Mouse (Mus musculus) layer of hippocampus, adult 11-12 months (tissue): Measurements from ENCODE around the gene Fpr-rs4.
"Not testable (repeated sequence)": the region's sequence is repeated elsewhere in the genome, so short reads cannot be mapped to it uniquely, and the experiment has no call there.

Source experiments
- DNase-seq: peaks from one replicate; pipeline ENCODE4 v3.0.0; 2022; ENCODE audit warnings: low spot score

Gene Fpr-rs4

GRCm38 (mm10) chr17:18021433-18021832 is at the start of gene Fpr-rs4:
Gene Fpr-rs4, plus strand, starts transcription at chr17:18021733.
- no peak for DNase-seq

- DNase-seq, result no peak
Observed at GRCm38 (mm10) chr17:17973443-17973842, 48.1 kb upstream of the Fpr-rs4 start.

- not testable (repeated sequence) for DNase-seq
Observed at GRCm38 (mm10) chr17:17981232-17981631, 40.3 kb upstream of the Fpr-rs4 start.

- DNase-seq, result no peak
Observed at GRCm38 (mm10) chr17:18004752-18005151, 16.8 kb upstream of the Fpr-rs4 start.

GRCm38 (mm10) chr17:18049124-18049523 is 27.6 kb downstream of the Fpr-rs4 start, which contains the start of gene Vmn2r124:
Gene Vmn2r124, plus strand, starts transcription at chr17:18049424.
- DNase-seq, result no peak
